Mouse (Mus musculus) intestine, postnatal 0 days (tissue): ENCODE results near the gene Rnf4. TPM values are rescaled to one million over a fixed set of nuclear protein-coding genes. Genes with fewer than 3 reads are reported as not detected.

ENCODE experiments used
- ATAC-seq: fragments of 200-750 bp; cut with Nextera tagmentation; 2 replicates; pipeline ENCODE4 v1.8.0; 2017; ENCODE audit warnings: mild to moderate bottlenecking, moderate TSS enrichment, moderate library complexity
- H3K27ac ChIP-seq: fragments of 300-500 bp; sonication (generic); 2 replicates; pipeline ENCODE4 v1.5.1; 2014; ENCODE audit warnings: mild to moderate bottlenecking, low read depth, low read length, moderate library complexity
- H3K27me3 ChIP-seq: fragments of 300-500 bp; sonication (generic); replicated peaks from 2 replicates; pipeline ENCODE4 v1.6.1; 2014; ENCODE audit warnings: low read length, mixed read lengths; ENCODE audit not compliant: control insufficient read depth, insufficient read depth
- H3K36me3 ChIP-seq: fragments of 300-500 bp; sonication (generic); 2 replicates; pipeline ENCODE4 v1.6.1; 2014; ENCODE audit warnings: mild to moderate bottlenecking, moderate library complexity; ENCODE audit not compliant: control insufficient read depth, insufficient read depth
- H3K4me1 ChIP-seq: fragments of 300-500 bp; sonication (generic); replicated peaks from 2 replicates; pipeline ENCODE4 v1.6.1; 2014; ENCODE audit warnings: antibody characterized with exemption, low read length, mixed read lengths; ENCODE audit not compliant: control insufficient read depth, insufficient read depth
- H3K4me2 ChIP-seq: fragments of 300-500 bp; sonication (generic); replicated peaks from 2 replicates; pipeline ENCODE4 v1.6.1; 2014; ENCODE audit warnings: low read depth, mild to moderate bottlenecking, moderate library complexity
- H3K4me3 ChIP-seq: fragments of 300-500 bp; sonication (generic); 2 replicates; pipeline ENCODE4 v1.5.1; 2014; ENCODE audit warnings: low read depth, low read length
- H3K9ac ChIP-seq: fragments of 300-500 bp; sonication (generic); 2 replicates; pipeline ENCODE4 v1.6.1; 2014; ENCODE audit warnings: mild to moderate bottlenecking, low read depth, low read length
- H3K9me3 ChIP-seq: fragments of 300-500 bp; sonication (generic); 2 replicates; pipeline ENCODE4 v1.6.1; 2016; ENCODE audit warnings: mixed run types; ENCODE audit not compliant: control insufficient read depth
- CTCF ChIP-seq: sonication (generic); IDR thresholded peaks from 2 replicates; pipeline ENCODE4 v1.5.1; 2016; ENCODE audit warnings: low read depth, mild to moderate bottlenecking, control low read depth, antibody characterized with exemption, moderate library complexity
- WGBS: fragments of 180-500 bp; shearing (Covaris S2); extraction: QIAGEN DNeasy Blood & Tissue Kit; methylation state at CpG from one replicate; pipeline ENCODE4 v1.1.7; 2014; 5-methylcytosine and 5-hydroxymethylcytosine counted together
- polyA plus RNA-seq: library from polyadenylated mRNA; unstranded; fragments of >200 nt; fragmentation: Nextera tagmentation; extraction: Ambion mirVana; gene quantifications from 2 replicates; pipeline ENCODE4 v1.2.1, GENCODE M21; 2015

Gene Rnf4
- polyA plus RNA-seq, 1 experiment from 2014 or later, result 62.3 TPM

DNA sequence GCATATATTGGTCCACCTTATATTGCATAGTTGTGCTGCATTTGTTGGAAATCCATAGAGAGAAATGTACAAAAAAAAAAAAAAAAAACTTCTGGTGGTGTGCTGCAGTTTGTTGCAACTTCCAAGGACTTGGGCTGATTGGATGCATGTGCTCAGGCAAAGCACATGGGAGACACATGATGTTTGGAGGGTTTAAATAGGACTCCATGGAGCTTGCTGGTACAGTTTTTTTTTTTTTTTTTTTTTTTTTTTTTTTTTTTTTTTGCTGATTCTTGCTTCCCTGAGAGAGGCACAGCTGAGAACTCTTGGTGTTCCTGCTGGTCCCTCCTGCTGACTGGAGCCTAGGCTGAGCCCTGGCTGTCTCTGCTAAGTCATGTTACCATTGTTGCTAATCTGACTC, 27.0 kb downstream of the Rnf4 start:
- H3K9me3 ChIP-seq, result no peaks in the 10 kb centered on the region
- TF ChIP-seq CTCF, result no peak
- H3K4me1 ChIP-seq, result no peaks in the 10 kb centered on the region
- H3K36me3 ChIP-seq, result peaks cover 25% of the 10 kb centered on the region
- H3K9ac ChIP-seq, result no peak overlapping the region
- H3K27me3 ChIP-seq, result no peaks in the 10 kb centered on the region
- no peak overlapping the region for H3K4me2 ChIP-seq
- H3K4me3 ChIP-seq, result no peak overlapping the region
- no peak overlapping the region for H3K27ac ChIP-seq
- ATAC-seq, result no peak

DNA sequence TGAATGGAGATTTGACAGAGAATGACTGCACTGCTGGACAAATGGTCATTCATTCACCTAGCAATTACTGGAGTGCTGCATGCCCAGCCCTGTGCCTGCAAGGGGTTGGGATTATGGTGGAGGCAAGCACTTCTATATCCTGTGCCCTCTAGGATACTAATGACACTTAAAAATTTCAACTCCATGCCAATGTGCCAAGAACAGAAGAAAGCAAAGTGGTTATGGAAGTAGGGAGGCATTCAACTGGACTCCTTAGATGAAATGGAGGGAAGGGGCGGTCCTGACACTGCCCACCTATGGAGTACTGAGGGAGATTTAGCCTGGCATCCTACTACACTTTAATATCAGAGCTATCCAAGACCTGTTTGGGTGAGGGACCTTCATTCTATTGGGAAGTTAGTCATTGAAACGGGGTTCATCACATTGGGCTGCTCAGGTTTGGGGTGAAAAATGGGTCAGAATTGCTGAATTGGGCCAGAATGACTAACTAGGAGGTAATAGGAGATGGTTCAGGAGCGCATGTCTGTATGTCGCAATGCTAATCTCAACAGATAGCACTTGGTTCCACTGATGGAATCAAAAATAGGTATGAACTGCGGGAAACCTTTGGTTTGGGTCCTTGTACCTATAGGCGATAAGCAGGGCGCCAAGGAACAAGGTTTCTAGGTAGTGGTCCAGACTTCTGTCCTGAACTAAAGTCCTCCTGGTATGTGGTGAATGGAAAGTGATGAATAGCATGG, 32.6 kb downstream of the Rnf4 start:
- 64% methylated on average over 7 of the region's 7 CpGs for WGBS
- Histone ChIP-seq H3K36me3 (0 out of 2 replicates have a peak, but pooled peaks cover under 1% of the 10 kb centered on the region), H3K4me1 (0 out of 2 replicates have a peak, but pooled peaks cover 3% of the 10 kb centered on the region), H3K27ac (no peak overlapping the region), H3K9ac (peak overlapping the region; percentile 93), H3K9me3 (no peaks in the 10 kb centered on the region), H3K4me2 (peak overlapping the region; percentile 68), H3K4me3 (peak overlapping the region; percentile 92), H3K27me3 (no peaks in the 10 kb centered on the region)
- ATAC-seq, result no peak
- no peak for TF ChIP-seq CTCF

DNA sequence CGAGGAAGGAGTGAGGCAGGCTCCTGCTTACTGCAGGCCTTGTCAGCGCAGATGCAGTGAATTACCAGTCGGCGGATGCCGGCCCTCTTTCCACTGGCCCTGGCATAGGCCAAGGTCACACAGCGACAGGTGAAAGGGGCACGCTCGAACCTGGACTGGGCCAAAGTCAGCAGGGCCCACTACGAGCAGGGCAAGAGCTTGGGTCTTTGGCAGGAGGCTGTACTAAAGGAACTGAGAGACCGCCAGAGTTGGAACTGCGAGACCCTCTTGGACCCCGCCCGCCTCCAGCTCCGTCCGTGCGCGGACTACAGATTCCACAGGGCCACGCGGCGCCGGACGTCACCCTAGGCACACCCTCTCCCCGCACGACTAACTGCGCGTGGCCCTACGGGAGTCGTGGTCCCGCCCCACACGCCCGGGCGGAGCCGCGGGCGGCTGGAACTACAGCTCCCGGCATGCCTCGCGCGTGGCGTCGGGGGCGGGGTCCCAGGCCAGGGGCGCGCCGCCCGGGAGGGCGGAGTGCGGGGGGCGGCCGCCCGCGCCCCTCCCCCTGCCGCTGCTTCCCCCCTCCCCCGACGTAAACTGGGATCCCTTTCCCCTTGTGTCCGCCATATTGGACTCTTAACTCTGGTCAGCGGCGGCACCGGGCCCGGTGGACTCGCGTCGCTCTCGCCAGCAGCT, 33.4 kb downstream of the Rnf4 start, which contains the start of gene Fam193a:
Gene Fam193a (plus strand): TSS at position 593 of the 681 bp plus-strand sequence.
- Histone ChIP-seq H3K4me3 (peak within 1 kb of the TSS; percentile 92), H3K9ac (peak within 1 kb of the TSS; percentile 93), H3K27me3 (no peaks in the 10 kb centered on the region), H3K4me2 (peak within 1 kb of the TSS; percentile 89), H3K27ac (peak within 1 kb of the TSS; percentile 76), H3K9me3 (no peaks in the 10 kb centered on the region), H3K36me3 (no peaks in the 10 kb centered on the region), H3K4me1 (0 out of 2 replicates have a peak, but pooled peaks cover 3% of the 10 kb centered on the region)
- WGBS, result under 1% methylated on average over 62 of the region's 64 CpGs
- peak; percentile 97 for ATAC-seq
- no peak for TF ChIP-seq CTCF

DNA sequence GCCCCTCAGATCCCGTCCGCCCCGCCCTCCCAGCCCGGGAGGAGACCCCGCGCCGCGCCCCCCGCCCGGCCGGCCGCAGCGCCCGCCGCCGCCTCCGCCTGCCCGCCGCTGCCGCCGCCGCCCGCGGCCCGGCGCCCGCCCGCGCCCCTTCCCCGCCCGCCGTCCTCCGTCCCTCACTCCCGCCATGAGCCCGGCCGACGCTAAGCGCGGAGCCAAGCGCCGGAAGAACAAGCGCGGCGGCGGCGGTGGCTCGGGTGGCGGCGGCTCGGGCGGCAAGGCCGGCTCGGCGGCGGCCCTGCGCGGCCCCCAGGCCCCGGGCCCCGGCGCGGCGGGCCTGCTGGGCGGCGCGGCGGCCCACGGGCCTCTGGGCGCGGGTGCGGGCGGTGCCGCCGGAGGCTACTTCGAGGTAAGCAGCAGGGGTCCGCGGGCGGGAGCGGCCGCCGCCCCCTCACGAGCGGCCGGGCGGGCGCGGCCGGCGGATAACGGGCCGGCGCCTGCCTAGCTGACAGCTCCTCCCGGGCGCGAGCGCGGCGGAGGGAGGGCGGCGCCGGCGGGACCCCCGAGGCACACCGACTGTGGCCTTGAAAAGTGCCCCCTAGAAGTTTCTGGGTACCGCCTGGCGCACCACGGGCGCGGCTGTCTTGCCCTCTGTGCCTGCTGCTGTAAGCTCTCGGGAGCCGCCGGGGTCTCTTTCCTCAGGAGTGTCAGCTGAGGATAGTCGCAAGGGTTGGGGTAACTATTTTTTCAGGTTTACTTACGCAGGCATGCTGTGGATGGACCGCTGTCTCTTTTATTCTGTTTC, 34.1 kb downstream of the Rnf4 start:
- under 1% methylated on average over 58 of the region's 114 CpGs for WGBS
- Histone ChIP-seq H3K4me3 (peak overlapping the region; percentile 92), H3K9ac (peak overlapping the region; percentile 93), H3K27ac (peak overlapping the region; percentile 76), H3K4me2 (peak overlapping the region; percentile 89), H3K36me3 (no peaks in the 10 kb centered on the region), H3K4me1 (0 out of 2 replicates have a peak, but pooled peaks cover 3% of the 10 kb centered on the region), H3K27me3 (no peaks in the 10 kb centered on the region), H3K9me3 (no peaks in the 10 kb centered on the region)
- TF ChIP-seq CTCF, result no peak
- ATAC-seq, result peak; percentile 23

DNA sequence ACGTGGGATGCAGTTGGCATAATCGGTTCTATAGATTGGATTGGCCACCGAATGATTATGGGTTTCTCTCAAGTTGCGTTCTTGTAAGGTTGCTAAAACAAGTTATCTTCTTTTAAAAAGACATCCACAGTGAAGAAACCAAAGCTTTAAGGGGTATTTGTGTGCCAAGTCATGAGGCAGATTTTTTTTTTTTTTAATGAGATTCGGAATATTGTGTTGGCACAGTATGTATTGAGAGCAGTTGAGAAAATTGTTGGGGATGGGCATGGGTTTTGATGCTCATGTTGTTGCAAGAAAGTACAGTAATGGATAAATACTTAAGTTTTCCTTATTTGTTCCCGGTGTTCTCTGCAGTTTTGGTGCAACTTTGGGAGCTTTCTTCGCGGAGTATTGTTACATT, 34.8 kb downstream of the Rnf4 start:
- 23% methylated on average over 8 of the region's 8 CpGs for WGBS
- H3K4me2 ChIP-seq, result peak overlapping the region; percentile 89
- peak overlapping the region; percentile 92 for H3K4me3 ChIP-seq
- no peaks in the 10 kb centered on the region for H3K27me3 ChIP-seq
- 0 out of 2 replicates have a peak, but pooled peaks cover 3% of the 10 kb centered on the region for H3K4me1 ChIP-seq
- H3K36me3 ChIP-seq, result no peaks in the 10 kb centered on the region
- ATAC-seq, result no peak
- peak overlapping the region; percentile 93 for H3K9ac ChIP-seq
- H3K27ac ChIP-seq, result no peak overlapping the region
- TF ChIP-seq CTCF, result no peak
- no peaks in the 10 kb centered on the region for H3K9me3 ChIP-seq

DNA sequence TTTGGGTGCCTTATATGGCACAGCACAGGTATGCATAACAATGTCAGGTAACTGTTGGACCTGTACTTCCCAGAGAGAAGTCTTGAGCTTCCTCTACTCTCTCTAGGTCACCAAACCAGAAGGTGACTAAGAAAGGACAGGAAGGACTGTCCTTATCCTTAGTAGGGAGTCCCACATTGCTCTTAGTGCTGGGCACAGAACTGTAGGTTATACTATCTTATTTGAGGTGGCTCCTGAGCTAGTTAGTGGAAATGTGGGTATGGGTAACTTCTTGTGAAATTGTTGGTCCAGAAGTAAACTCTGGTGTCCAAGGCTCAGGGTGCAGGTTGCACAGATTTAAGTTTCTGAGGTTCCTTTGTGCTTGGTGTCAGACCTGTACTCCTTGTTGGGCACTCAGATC, 36.1 kb downstream of the Rnf4 start:
- no peak for TF ChIP-seq CTCF
- no peaks in the 10 kb centered on the region for H3K27me3 ChIP-seq
- H3K4me1 ChIP-seq, result 0 out of 2 replicates have a peak, but pooled peaks cover 3% of the 10 kb centered on the region
- no peak for ATAC-seq
- H3K4me3 ChIP-seq, result no peak overlapping the region
- H3K9ac ChIP-seq, result no peak overlapping the region
- no peak overlapping the region for H3K4me2 ChIP-seq
- no peak overlapping the region for H3K27ac ChIP-seq
- no peaks in the 10 kb centered on the region for H3K9me3 ChIP-seq
- no peaks in the 10 kb centered on the region for H3K36me3 ChIP-seq
